Mouse (Mus musculus) neural tube, embryonic 15.5 days (tissue): ENCODE results near the gene Gm7544. TPM values are rescaled to one million over a fixed set of nuclear protein-coding genes. Genes with fewer than 3 reads are reported as not detected.

Experiments used
- ATAC-seq: fragments of 200-750 bp; cut with Nextera tagmentation; 2 replicates; pipeline ENCODE4 v1.8.0; 2017; ENCODE audit warnings: mild to moderate bottlenecking, moderate TSS enrichment, moderate library complexity; ENCODE audit not compliant: low FRiP score
- H3K27ac ChIP-seq: fragments of 300-500 bp; sonication (generic); replicated peaks from 2 replicates; pipeline ENCODE4 v1.5.1; 2015; ENCODE audit warnings: mild to moderate bottlenecking, inconsistent platforms
- H3K27me3 ChIP-seq: fragments of 300-500 bp; sonication (generic); replicated peaks from 2 replicates; pipeline ENCODE4 v1.6.1; 2015; ENCODE audit warnings: inconsistent platforms
- H3K36me3 ChIP-seq: fragments of 300-500 bp; sonication (generic); 2 replicates; pipeline ENCODE4 v1.6.1; 2015; ENCODE audit warnings: inconsistent platforms
- H3K4me1 ChIP-seq: fragments of 300-500 bp; sonication (generic); 2 replicates; pipeline ENCODE4 v1.6.1; 2015; ENCODE audit warnings: inconsistent platforms
- H3K4me2 ChIP-seq: fragments of 300-500 bp; sonication (generic); 2 replicates; pipeline ENCODE4 v1.6.1; 2015; ENCODE audit warnings: inconsistent platforms, mild to moderate bottlenecking, moderate library complexity
- H3K4me3 ChIP-seq: fragments of 300-500 bp; sonication (generic); replicated peaks from 2 replicates; pipeline ENCODE4 v1.5.1; 2015; ENCODE audit warnings: mild to moderate bottlenecking, inconsistent platforms
- H3K9ac ChIP-seq: fragments of 300-500 bp; sonication (generic); replicated peaks from 2 replicates; pipeline ENCODE4 v1.6.1; 2015; ENCODE audit warnings: mild to moderate bottlenecking, inconsistent platforms
- H3K9me3 ChIP-seq: fragments of 300-500 bp; sonication (generic); replicated peaks from 2 replicates; pipeline ENCODE4 v1.6.1; 2016; ENCODE audit warnings: inconsistent platforms
- WGBS: fragments of 180-500 bp; shearing (Covaris S2); methylation state at CpG from one replicate; pipeline ENCODE4 v1.1.7; 2015; ENCODE audit warnings: mixed read lengths; 5-methylcytosine and 5-hydroxymethylcytosine counted together
- polyA plus RNA-seq: library from polyadenylated mRNA; unstranded; fragments of >200 nt; fragmentation: Nextera tagmentation; extraction: Ambion mirVana; gene quantifications from 2 replicates; pipeline ENCODE4 v1.2.1, GENCODE M21; 2015

The Gm7544 gene
- polyA plus RNA-seq, 1 experiment from 2014 or later, result not detected

DNA sequence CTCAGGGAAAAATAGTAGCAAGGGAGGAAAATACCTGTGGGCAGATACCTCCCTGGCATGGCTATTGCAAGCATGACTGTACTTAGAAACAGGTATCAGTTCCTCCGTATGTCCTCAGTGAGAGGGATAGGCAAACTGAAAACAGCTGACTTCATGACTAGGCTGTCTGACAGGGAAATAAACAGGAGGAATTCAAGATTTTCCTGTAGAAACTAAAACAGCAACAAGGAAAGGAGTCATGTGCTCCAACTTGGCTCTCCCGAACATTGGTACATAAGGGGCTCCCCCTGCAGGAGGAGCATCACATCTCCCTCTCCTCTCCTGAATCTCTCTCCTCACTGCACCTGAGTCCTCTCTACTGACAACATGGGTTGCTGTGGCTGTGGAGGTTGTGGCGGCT, 42.8 kb downstream of the Gm7544 start, which contains the start of gene A030005L19Rik:
Gene A030005L19Rik (plus strand): TSS at position 301 of the 400 bp plus-strand sequence.
- no peak within 1 kb of the TSS for H3K4me3 ChIP-seq
- H3K9me3 ChIP-seq, result no peaks in the 10 kb centered on the region
- no peak within 1 kb of the TSS for H3K9ac ChIP-seq
- no peak within 1 kb of the TSS for H3K4me2 ChIP-seq
- WGBS, result 91% methylated on average over 3 of the region's 3 CpGs
- H3K27me3 ChIP-seq, result no peaks in the 10 kb centered on the region
- H3K27ac ChIP-seq, result no peak within 1 kb of the TSS
- no peaks in the 10 kb centered on the region for H3K36me3 ChIP-seq
- no peak for ATAC-seq
- H3K4me1 ChIP-seq, result no peaks in the 10 kb centered on the region

DNA sequence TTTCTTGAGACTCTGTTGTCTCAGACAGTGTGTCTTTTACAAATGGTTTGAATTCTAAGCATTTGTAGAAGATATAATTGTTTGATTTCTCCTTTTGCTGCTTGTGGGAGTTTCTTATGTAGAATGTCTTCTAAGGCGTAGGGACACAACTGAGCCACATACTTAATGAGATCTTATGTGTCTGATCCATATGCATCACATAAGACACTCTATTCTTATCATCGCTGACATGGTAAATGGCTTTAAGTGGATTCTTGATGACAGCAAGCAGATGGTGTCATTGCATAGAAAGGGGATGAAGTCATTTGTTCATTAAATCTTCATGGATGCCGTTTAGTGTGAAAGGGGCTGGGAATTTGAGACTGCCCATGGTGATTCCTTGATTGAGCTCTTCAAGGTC, 49.9 kb downstream of the Gm7544 start:
- ATAC-seq, result no peak
- H3K9me3 ChIP-seq, result no peaks in the 10 kb centered on the region
- no peak overlapping the region for H3K4me2 ChIP-seq
- H3K9ac ChIP-seq, result no peak overlapping the region
- H3K27ac ChIP-seq, result no peak overlapping the region
- H3K4me3 ChIP-seq, result no peak overlapping the region
- peaks cover 16% of the 10 kb centered on the region for H3K36me3 ChIP-seq
- H3K4me1 ChIP-seq, result no peaks in the 10 kb centered on the region
- 68% methylated on average over 3 of the region's 3 CpGs for WGBS
- H3K27me3 ChIP-seq, result no peaks in the 10 kb centered on the region

Other genes starting within 250 kb of the Gm7544 start
- gene Mff, start 231.1 kb downstream of the Gm7544 start, polyA plus RNA-seq, result 347 and 375 TPM in 2 replicates
- 10.5 TPM in 1 of 2 replicates, not detected in the other for gene Tm4sf20, start 187.6 kb downstream of the Gm7544 start, polyA plus RNA-seq
- not detected in 2 replicates for gene Gm47791, start 184.8 kb downstream of the Gm7544 start, polyA plus RNA-seq
- gene Agfg1, start 116.5 kb downstream of the Gm7544 start, polyA plus RNA-seq, result 26.6 and 36.5 TPM in 2 replicates
- 0.26 TPM in 1 of 2 replicates, not detected in the other for gene A030005L19Rik, start 42.7 kb downstream of the Gm7544 start, polyA plus RNA-seq
- gene A030014E15Rik, start 31.1 kb downstream of the Gm7544 start, polyA plus RNA-seq, result not detected in 2 replicates
- gene Gm6217, start 24.6 kb downstream of the Gm7544 start, polyA plus RNA-seq, result not detected in 2 replicates
- gene A030003K21Rik, start 12.6 kb downstream of the Gm7544 start, polyA plus RNA-seq, result not detected in 2 replicates
- not detected in 2 replicates for gene Gm47955, start 4.3 kb upstream of the Gm7544 start, polyA plus RNA-seq
- not detected in 2 replicates for gene Gm47959, start 44.5 kb upstream of the Gm7544 start, polyA plus RNA-seq
- gene Slc19a3, start 82.4 kb upstream of the Gm7544 start, polyA plus RNA-seq, result 0.75 and 1.1 TPM in 2 replicates
- gene Krtap28-10, start 86.5 kb upstream of the Gm7544 start, polyA plus RNA-seq, result not detected in 2 replicates
- not detected in 2 replicates for gene Gm47969, start 88.9 kb upstream of the Gm7544 start, polyA plus RNA-seq
- not detected in 2 replicates for gene A030005K14Rik, start 103.4 kb upstream of the Gm7544 start, polyA plus RNA-seq
- gene Krtap28-13, start 104.9 kb upstream of the Gm7544 start, polyA plus RNA-seq, result not detected in 2 replicates
- 0.49 TPM in 1 of 2 replicates, not detected in the other for gene Ccl20, start 160.8 kb upstream of the Gm7544 start, polyA plus RNA-seq
- gene Daw1, start 203.7 kb upstream of the Gm7544 start, polyA plus RNA-seq, result 1.2 and 1.4 TPM in 2 replicates